Mouse (Mus musculus) left cerebral cortex, adult 8-10 months (tissue): ENCODE data around the gene Fam78a. TPM values are rescaled to one million over a fixed set of nuclear protein-coding genes. Genes with fewer than 3 reads are reported as not detected.

Experiments
- DNase-seq, 2 experiments: peaks; one replicate each; pipeline ENCODE4 v3.0.0; 2022; ENCODE audit warnings: low spot score in 2 of 2
- total RNA-seq, 4 experiments: library from RNA; stranded (reverse); gene quantifications; 2 replicates each; pipeline ENCODE4 v1.2.4; 2022

Fam78a gene
- total RNA-seq, 4 experiments from 2014 or later = 6.9 to 15.6 (median 8.9) TPM

GRCm38 (mm10) chr2:32102944-32103343, 18.3 kb upstream of the Fam78a start:
- no peak for DNase-seq

- no peak for DNase-seq
Observed at GRCm38 (mm10) chr2:32096122-32096420, 11.4 kb upstream of the Fam78a start.

- DNase-seq = peak; percentile 71 to 89
Observed at GRCm38 (mm10) chr2:32095351-32096121, 10.9 kb upstream of the Fam78a start, which contains the start of gene Plpp7. Gene Plpp7, plus strand, starts transcription at chr2:32095528.

GRCm38 (mm10) chr2:32094001-32094707, 9.5 kb upstream of the Fam78a start:
- DNase-seq = no peak

- DNase-seq = no peak
Observed at GRCm38 (mm10) chr2:32091956-32092355, 7.3 kb upstream of the Fam78a start.

GRCm38 (mm10) chr2:32090145-32090544, 5.5 kb upstream of the Fam78a start:
- no peak for DNase-seq

GRCm38 (mm10) chr2:32089606-32090005, 4.9 kb upstream of the Fam78a start:
- no peak for DNase-seq

- peak in 1 of 2 experiments; percentile 66 for DNase-seq
Observed at GRCm38 (mm10) chr2:32088372-32088981, 3.8 kb upstream of the Fam78a start.

- DNase-seq = no peak
Observed at GRCm38 (mm10) chr2:32087606-32088005, 2.9 kb upstream of the Fam78a start.

GRCm38 (mm10) chr2:32085231-32085630, 574 bp upstream of the Fam78a start:
- no peak for DNase-seq

- no peak for DNase-seq
Observed at GRCm38 (mm10) chr2:32084872-32085199, 179 bp upstream of the Fam78a start.

- DNase-seq = peak in 1 of 2 experiments; percentile 10
Observed at GRCm38 (mm10) chr2:32083159-32084011, 1.3 kb downstream of the Fam78a start.

- DNase-seq = no peak
Observed at GRCm38 (mm10) chr2:32082229-32082628, 2.4 kb downstream of the Fam78a start.

- DNase-seq = no peak
Observed at GRCm38 (mm10) chr2:32081296-32081929, 3.2 kb downstream of the Fam78a start.

- DNase-seq = no peak
Observed at GRCm38 (mm10) chr2:32080681-32081080, 4.0 kb downstream of the Fam78a start.

- no peak for DNase-seq
Observed at GRCm38 (mm10) chr2:32079191-32079725, 5.4 kb downstream of the Fam78a start.

GRCm38 (mm10) chr2:32078522-32078921, 6.1 kb downstream of the Fam78a start:
- no peak for DNase-seq

- no peak for DNase-seq
Observed at GRCm38 (mm10) chr2:32077744-32078143, 6.9 kb downstream of the Fam78a start.

- DNase-seq = no peak
Observed at GRCm38 (mm10) chr2:32075368-32075767, 9.3 kb downstream of the Fam78a start.

- no peak for DNase-seq
Observed at GRCm38 (mm10) chr2:32074404-32074803, 10.3 kb downstream of the Fam78a start.

- no peak for DNase-seq
Observed at GRCm38 (mm10) chr2:32070747-32071146, 13.9 kb downstream of the Fam78a start.
